Mouse (Mus musculus): ENCODE data around the gene Fer. TPM values are rescaled to one million over a fixed set of nuclear protein-coding genes. Genes with fewer than 3 reads are reported as not detected.

Fer gene
- polyA plus RNA-seq, 1 experiment: 0.56 TPM

DNA sequence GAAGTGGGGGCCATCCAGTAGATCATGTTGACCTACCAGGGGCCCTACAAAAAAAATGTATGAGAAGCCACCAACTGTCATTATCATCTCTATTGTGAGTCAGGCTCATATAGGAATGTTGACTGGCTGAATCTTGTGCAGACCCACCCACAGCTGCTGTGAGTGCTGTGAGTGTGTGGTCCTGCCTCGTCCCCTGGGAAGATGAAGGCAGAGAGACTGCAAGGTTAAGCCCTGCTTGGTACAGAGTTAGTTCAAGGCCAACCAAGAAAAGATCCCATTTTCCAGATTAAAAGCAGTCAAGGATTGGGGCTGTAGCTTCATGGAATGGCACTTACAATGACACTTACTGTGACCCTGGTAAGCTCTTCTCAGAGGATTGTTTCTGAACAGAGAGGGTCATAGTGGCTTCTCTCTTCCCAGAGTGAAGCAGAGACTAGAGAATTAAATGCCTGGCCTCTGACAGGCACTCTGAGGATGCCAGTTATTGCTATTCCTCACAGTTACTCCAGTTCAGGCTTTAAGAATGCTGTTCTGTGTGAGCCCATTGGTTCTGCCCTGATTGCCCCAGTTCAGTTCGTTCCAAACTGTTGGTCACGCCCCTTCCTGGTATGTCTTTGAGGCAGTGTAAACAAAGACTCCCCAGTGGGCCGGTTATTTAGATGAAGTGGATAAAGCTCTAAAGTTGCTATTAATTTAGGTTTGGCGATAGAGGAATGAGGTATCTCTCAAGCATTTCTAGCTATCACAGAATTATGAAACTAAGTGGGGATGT lies 34.1 kb upstream of the Fer start:
- WGBS: 79% methylated on average over 5 of the region's 5 CpGs
- no peaks in the 10 kb centered on the region for H3K4me1 ChIP-seq (ENCODE audit: control insufficient read depth, insufficient read depth, insufficient read length)
- H3K36me3 ChIP-seq (ENCODE audit: control insufficient read depth, insufficient read depth, low read length): no peaks in the 10 kb centered on the region
- H3K27ac ChIP-seq (ENCODE audit: insufficient read depth, low read length): no peak overlapping the region
- H3K4me3 ChIP-seq (ENCODE audit: extremely low read depth, insufficient read depth, insufficient read length): no peak overlapping the region
- H3K27me3 ChIP-seq (ENCODE audit: control insufficient read depth, insufficient read depth, low read length): no peaks in the 10 kb centered on the region
- no peak for DNase-seq (ENCODE audit: low read depth in 1 of 2, low spot score in 2 of 2)
- TF ChIP-seq CTCF (IDR thresholded peaks at IDR 0.05; ENCODE audit: extremely low read depth, insufficient read depth, insufficient read length, insufficient replicate concordance) (no peak), POLR2A (IDR thresholded peaks at IDR 0.05; ENCODE audit: low read depth, low read length) (no peak)

DNA sequence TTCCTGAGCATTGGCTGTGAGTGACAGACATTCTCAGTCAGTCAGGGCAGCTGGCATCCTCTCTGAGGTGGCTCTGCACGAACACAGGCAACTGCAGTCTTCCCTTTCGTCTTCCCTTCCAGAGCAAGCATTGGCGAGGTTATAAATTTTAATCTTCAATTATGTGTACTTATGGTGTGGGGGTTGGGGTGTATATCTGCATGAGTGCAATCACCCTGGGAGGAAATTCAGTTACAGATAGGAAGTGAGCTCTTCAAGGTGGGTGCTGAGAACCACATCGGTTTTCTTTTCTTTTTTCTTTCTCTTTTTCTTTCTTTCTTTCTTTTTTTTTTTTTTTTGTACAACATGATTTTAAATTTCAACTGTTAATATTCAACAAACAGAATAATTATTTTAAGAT lies 31.3 kb upstream of the Fer start:
- H3K4me3 ChIP-seq (ENCODE audit: extremely low read depth, insufficient read depth, insufficient read length): no peak overlapping the region
- 52% methylated on average over 4 of the region's 4 CpGs for WGBS
- H3K36me3 ChIP-seq (ENCODE audit: control insufficient read depth, insufficient read depth, low read length): no peaks in the 10 kb centered on the region
- no peak overlapping the region for H3K27ac ChIP-seq (ENCODE audit: insufficient read depth, low read length)
- no peak for DNase-seq (ENCODE audit: low read depth in 1 of 2, low spot score in 2 of 2)
- no peak for TF ChIP-seq CTCF (IDR thresholded peaks at IDR 0.05; ENCODE audit: extremely low read depth, insufficient read depth, insufficient read length, insufficient replicate concordance)
- no peak for TF ChIP-seq POLR2A (IDR thresholded peaks at IDR 0.05; ENCODE audit: low read depth, low read length)
- no peaks in the 10 kb centered on the region for H3K27me3 ChIP-seq (ENCODE audit: control insufficient read depth, insufficient read depth, low read length)
- H3K4me1 ChIP-seq (ENCODE audit: control insufficient read depth, insufficient read depth, insufficient read length): no peaks in the 10 kb centered on the region

DNA sequence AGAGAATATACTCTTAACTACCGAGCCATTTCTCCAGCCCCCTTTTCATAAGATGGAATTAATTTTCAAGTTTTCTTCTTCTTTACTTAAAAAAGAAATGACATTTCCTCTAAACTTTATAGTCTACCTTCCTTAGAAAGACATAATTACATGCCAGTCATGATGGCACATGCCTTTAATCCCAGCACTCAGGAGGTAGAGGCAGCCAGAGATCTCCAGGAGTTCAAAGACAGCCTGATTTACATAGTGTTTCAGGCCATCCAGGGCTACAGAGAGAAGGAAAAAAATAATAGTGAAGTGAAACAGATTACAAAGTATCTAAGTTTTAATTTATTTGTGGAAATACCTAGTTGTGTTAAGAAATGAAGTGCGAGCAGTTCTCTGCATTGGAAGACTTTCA lies 26.6 kb upstream of the Fer start:
- H3K27me3 ChIP-seq (ENCODE audit: control insufficient read depth, insufficient read depth, low read length): no peaks in the 10 kb centered on the region
- H3K4me3 ChIP-seq (ENCODE audit: extremely low read depth, insufficient read depth, insufficient read length): no peak overlapping the region
- H3K36me3 ChIP-seq (ENCODE audit: control insufficient read depth, insufficient read depth, low read length): no peaks in the 10 kb centered on the region
- no peak overlapping the region for H3K27ac ChIP-seq (ENCODE audit: insufficient read depth, low read length)
- no peak for TF ChIP-seq POLR2A (IDR thresholded peaks at IDR 0.05; ENCODE audit: low read depth, low read length)
- no peak for TF ChIP-seq CTCF (IDR thresholded peaks at IDR 0.05; ENCODE audit: extremely low read depth, insufficient read depth, insufficient read length, insufficient replicate concordance)
- no peak for DNase-seq (ENCODE audit: low read depth in 1 of 2, low spot score in 2 of 2)
- no peaks in the 10 kb centered on the region for H3K4me1 ChIP-seq (ENCODE audit: control insufficient read depth, insufficient read depth, insufficient read length)
- WGBS: 94% methylated on average over 2 of the region's 2 CpGs

DNA sequence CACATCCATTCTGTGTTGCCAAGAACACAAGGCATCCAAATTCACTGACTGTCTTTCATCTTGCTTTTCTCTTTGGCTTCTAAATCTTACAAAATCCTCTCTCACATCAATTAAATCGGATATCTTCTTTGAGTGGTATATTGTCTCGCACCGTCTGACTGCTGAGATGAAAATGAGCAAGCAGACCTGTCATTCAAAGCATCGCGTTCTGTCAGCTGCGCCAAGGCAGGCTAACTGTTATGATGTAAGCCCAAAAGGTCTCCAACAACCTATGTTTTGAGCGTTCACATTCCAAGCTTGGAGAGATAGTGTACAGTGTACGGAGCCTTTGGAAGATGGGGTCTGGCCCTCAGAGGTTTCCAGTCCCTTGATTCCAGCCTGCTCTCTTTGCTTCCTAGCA lies 26.2 kb upstream of the Fer start:
- no peak for DNase-seq (ENCODE audit: low read depth in 1 of 2, low spot score in 2 of 2)
- no peaks in the 10 kb centered on the region for H3K36me3 ChIP-seq (ENCODE audit: control insufficient read depth, insufficient read depth, low read length)
- WGBS: 95% methylated on average over 8 of the region's 8 CpGs
- H3K4me3 ChIP-seq (ENCODE audit: extremely low read depth, insufficient read depth, insufficient read length): no peak overlapping the region
- no peak for TF ChIP-seq CTCF (IDR thresholded peaks at IDR 0.05; ENCODE audit: extremely low read depth, insufficient read depth, insufficient read length, insufficient replicate concordance)
- no peak for TF ChIP-seq POLR2A (IDR thresholded peaks at IDR 0.05; ENCODE audit: low read depth, low read length)
- H3K4me1 ChIP-seq (ENCODE audit: control insufficient read depth, insufficient read depth, insufficient read length): no peaks in the 10 kb centered on the region
- no peaks in the 10 kb centered on the region for H3K27me3 ChIP-seq (ENCODE audit: control insufficient read depth, insufficient read depth, low read length)
- no peak overlapping the region for H3K27ac ChIP-seq (ENCODE audit: insufficient read depth, low read length)

DNA sequence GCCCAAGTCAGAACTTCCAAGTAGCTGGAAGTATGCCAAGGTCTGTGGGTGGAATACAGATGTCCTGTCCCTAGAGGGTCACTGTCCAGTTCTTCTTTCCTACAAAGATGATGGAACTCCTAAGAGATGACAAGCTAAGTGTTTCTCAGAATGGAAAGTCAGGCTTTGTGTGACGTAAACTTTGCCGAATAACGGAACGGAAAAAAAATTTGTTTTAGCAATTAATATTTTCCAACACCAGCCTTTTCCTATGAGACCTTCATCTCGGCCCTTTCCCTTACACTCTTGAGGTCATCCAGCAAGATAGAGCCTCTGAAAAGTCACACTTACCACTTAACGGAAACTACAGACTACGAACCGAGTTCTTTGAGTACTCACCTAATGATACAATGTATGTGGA lies 24.7 kb upstream of the Fer start:
- 88% methylated on average over 8 of the region's 8 CpGs for WGBS

DNA sequence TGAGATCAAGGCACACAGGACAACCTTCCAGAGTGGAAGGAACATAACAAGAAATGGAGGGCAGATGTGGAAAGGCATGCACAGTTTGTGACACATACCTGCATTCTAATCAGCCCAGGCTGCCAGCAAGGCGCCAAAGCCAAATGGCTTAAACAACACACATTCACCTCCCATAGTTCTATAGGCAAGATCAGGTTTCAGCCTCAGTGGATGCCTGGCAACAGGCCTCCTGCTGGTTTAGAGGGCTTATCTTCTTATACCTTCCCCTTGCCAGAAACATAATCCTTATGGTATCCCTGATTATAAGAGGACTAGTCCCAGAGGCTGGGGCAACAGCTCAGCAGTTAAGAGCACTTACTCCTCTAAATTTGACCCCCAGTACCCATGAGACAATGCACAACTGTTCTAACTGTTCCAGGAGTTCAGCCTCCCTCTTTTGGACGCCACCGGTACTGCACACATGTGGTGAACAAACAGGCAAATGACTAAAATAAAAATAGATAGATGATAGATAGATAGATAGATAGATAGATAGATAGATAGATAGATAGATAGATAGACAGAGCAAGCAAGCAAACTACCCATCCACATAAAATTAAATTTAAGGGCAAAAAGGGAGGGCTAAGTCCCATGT lies 23.1 kb upstream of the Fer start:
- no peaks in the 10 kb centered on the region for H3K36me3 ChIP-seq (ENCODE audit: control insufficient read depth, insufficient read depth, low read length)
- no peak for DNase-seq (ENCODE audit: low read depth in 1 of 2, low spot score in 2 of 2)
- TF ChIP-seq POLR2A (IDR thresholded peaks at IDR 0.05; ENCODE audit: low read depth, low read length) (no peak), CTCF (IDR thresholded peaks at IDR 0.05; ENCODE audit: extremely low read depth, insufficient read depth, insufficient read length, insufficient replicate concordance) (no peak)
- no peaks in the 10 kb centered on the region for H3K4me1 ChIP-seq (ENCODE audit: control insufficient read depth, insufficient read depth, insufficient read length)
- 96% methylated on average over 3 of the region's 3 CpGs for whole genome bisulfite sequencing
- H3K27me3 ChIP-seq (ENCODE audit: control insufficient read depth, insufficient read depth, low read length): no peaks in the 10 kb centered on the region
- H3K4me3 ChIP-seq (ENCODE audit: extremely low read depth, insufficient read depth, insufficient read length): no peak overlapping the region
- no peak overlapping the region for H3K27ac ChIP-seq (ENCODE audit: insufficient read depth, low read length)

More for the DNA sequence above, 24.7 kb upstream of the Fer start:
- Histone ChIP-seq H3K4me1 (ENCODE audit: control insufficient read depth, insufficient read depth, insufficient read length) (no peaks in the 10 kb centered on the region), H3K27ac (ENCODE audit: insufficient read depth, low read length) (no peak overlapping the region), H3K4me3 (ENCODE audit: extremely low read depth, insufficient read depth, insufficient read length) (no peak overlapping the region), H3K27me3 (ENCODE audit: control insufficient read depth, insufficient read depth, low read length) (no peaks in the 10 kb centered on the region), H3K36me3 (ENCODE audit: control insufficient read depth, insufficient read depth, low read length) (no peaks in the 10 kb centered on the region)
- DNase-seq (ENCODE audit: low read depth in 1 of 2, low spot score in 2 of 2): no peak
- TF ChIP-seq POLR2A (IDR thresholded peaks at IDR 0.05; ENCODE audit: low read depth, low read length): no peak
- TF ChIP-seq CTCF (IDR thresholded peaks at IDR 0.05; ENCODE audit: extremely low read depth, insufficient read depth, insufficient read length, insufficient replicate concordance): no peak

DNA sequence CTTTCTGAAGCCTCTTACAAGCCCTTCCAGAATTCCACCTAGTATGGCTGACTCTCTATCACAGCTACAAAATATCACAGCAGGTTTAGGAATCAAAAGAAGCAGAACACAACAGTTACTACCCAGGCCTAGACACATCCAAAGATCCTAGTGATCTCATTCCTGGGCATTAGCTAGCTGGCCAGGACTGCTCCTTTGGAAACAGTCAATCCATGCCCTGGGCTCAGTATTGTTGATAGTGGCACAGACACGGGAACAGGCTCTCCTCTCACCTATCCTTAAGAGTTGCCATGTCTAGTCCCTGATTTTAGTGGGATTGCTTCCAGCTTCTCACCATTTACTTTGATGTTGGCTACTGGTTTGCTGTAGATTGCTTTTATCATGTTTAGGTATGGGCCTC lies 20.6 kb upstream of the Fer start:
- no peak overlapping the region for H3K27ac ChIP-seq (ENCODE audit: insufficient read depth, low read length)
- H3K4me3 ChIP-seq (ENCODE audit: extremely low read depth, insufficient read depth, insufficient read length): no peak overlapping the region
- H3K4me1 ChIP-seq (ENCODE audit: control insufficient read depth, insufficient read depth, insufficient read length): no peaks in the 10 kb centered on the region
- DNase-seq (ENCODE audit: low read depth in 1 of 2, low spot score in 2 of 2): no peak
- H3K27me3 ChIP-seq (ENCODE audit: control insufficient read depth, insufficient read depth, low read length): no peaks in the 10 kb centered on the region
- no peaks in the 10 kb centered on the region for H3K36me3 ChIP-seq (ENCODE audit: control insufficient read depth, insufficient read depth, low read length)
- TF ChIP-seq POLR2A (IDR thresholded peaks at IDR 0.05; ENCODE audit: low read depth, low read length): no peak
- no peak for TF ChIP-seq CTCF (IDR thresholded peaks at IDR 0.05; ENCODE audit: extremely low read depth, insufficient read depth, insufficient read length, insufficient replicate concordance)
- whole genome bisulfite sequencing: 87% methylated on average over 1 of the region's 1 CpGs

Measured in spleen, adult 2 months (tissue).